Mouse (Mus musculus): Measurements from ENCODE around the gene Acap2.
A peak's percentile ranks its signal among the peaks of the same experiment; 100 is the strongest.

Acap2 gene

GRCm38 (mm10) chr16:31205187-31205586 is 4.1 kb upstream of the Acap2 start:
- no peak for DNase-seq (ENCODE audit: low spot score in 2 of 2)

GRCm38 (mm10) chr16:31204216-31204615 is 3.2 kb upstream of the Acap2 start:
- DNase-seq (ENCODE audit: low spot score in 2 of 2) = no peak

GRCm38 (mm10) chr16:31201704-31202103 is 659 bp upstream of the Acap2 start:
- DNase-seq (ENCODE audit: low spot score in 2 of 2) = no peak

- DNase-seq (ENCODE audit: low spot score in 2 of 2) = peak; percentile 36
Observed at GRCm38 (mm10) chr16:31199926-31200789, 887 bp downstream of the Acap2 start.

- DNase-seq (ENCODE audit: low spot score in 2 of 2) = no peak
Observed at GRCm38 (mm10) chr16:31199591-31199925, 1.5 kb downstream of the Acap2 start.

- DNase-seq (ENCODE audit: low spot score in 2 of 2) = no peak
Observed at GRCm38 (mm10) chr16:31196971-31197370, 4.1 kb downstream of the Acap2 start.

- no peak for DNase-seq (ENCODE audit: low spot score in 2 of 2)
Observed at GRCm38 (mm10) chr16:31192526-31192925, 8.5 kb downstream of the Acap2 start.

GRCm38 (mm10) chr16:31191818-31192217 is 9.2 kb downstream of the Acap2 start:
- peak; percentile 78 to 80 for DNase-seq (ENCODE audit: low spot score in 2 of 2)

- no peak for DNase-seq (ENCODE audit: low spot score in 2 of 2)
Observed at GRCm38 (mm10) chr16:31190426-31190825, 10.6 kb downstream of the Acap2 start.

- no peak for DNase-seq (ENCODE audit: low spot score in 2 of 2)
Observed at GRCm38 (mm10) chr16:31189291-31189690, 11.8 kb downstream of the Acap2 start.

GRCm38 (mm10) chr16:31188799-31189198 is 12.2 kb downstream of the Acap2 start:
- DNase-seq (ENCODE audit: low spot score in 2 of 2) = no peak

GRCm38 (mm10) chr16:31188270-31188669 is 12.8 kb downstream of the Acap2 start:
- no peak for DNase-seq (ENCODE audit: low spot score in 2 of 2)

- no peak for DNase-seq (ENCODE audit: low spot score in 2 of 2)
Observed at GRCm38 (mm10) chr16:31187192-31187591, 13.9 kb downstream of the Acap2 start.

GRCm38 (mm10) chr16:31185757-31186156 is 15.3 kb downstream of the Acap2 start:
- no peak for DNase-seq (ENCODE audit: low spot score in 2 of 2)

GRCm38 (mm10) chr16:31184727-31185126 is 16.3 kb downstream of the Acap2 start:
- DNase-seq (ENCODE audit: low spot score in 2 of 2) = no peak

- no peak for DNase-seq (ENCODE audit: low spot score in 2 of 2)
Observed at GRCm38 (mm10) chr16:31182576-31182975, 18.5 kb downstream of the Acap2 start.

- DNase-seq (ENCODE audit: low spot score in 2 of 2) = no peak
Observed at GRCm38 (mm10) chr16:31180843-31181242, 20.2 kb downstream of the Acap2 start.

- no peak for DNase-seq (ENCODE audit: low spot score in 2 of 2)
Observed at GRCm38 (mm10) chr16:31179384-31179783, 21.7 kb downstream of the Acap2 start.

- DNase-seq (ENCODE audit: low spot score in 2 of 2) = no peak
Observed at GRCm38 (mm10) chr16:31174880-31175638, 26.0 kb downstream of the Acap2 start.

GRCm38 (mm10) chr16:31172229-31172628 is 28.8 kb downstream of the Acap2 start:
- DNase-seq (ENCODE audit: low spot score in 2 of 2) = no peak

GRCm38 (mm10) chr16:31171418-31171817 is 29.6 kb downstream of the Acap2 start:
- DNase-seq (ENCODE audit: low spot score in 2 of 2) = no peak

GRCm38 (mm10) chr16:31170297-31170696 is 30.7 kb downstream of the Acap2 start:
- DNase-seq (ENCODE audit: low spot score in 2 of 2) = no peak

- DNase-seq (ENCODE audit: low spot score in 2 of 2) = no peak
Observed at GRCm38 (mm10) chr16:31169596-31169995, 31.4 kb downstream of the Acap2 start.

Data from spleen, postnatal 36 days (tissue).